Mouse (Mus musculus): Measurements from ENCODE around the gene Wdr91.

DNA sequence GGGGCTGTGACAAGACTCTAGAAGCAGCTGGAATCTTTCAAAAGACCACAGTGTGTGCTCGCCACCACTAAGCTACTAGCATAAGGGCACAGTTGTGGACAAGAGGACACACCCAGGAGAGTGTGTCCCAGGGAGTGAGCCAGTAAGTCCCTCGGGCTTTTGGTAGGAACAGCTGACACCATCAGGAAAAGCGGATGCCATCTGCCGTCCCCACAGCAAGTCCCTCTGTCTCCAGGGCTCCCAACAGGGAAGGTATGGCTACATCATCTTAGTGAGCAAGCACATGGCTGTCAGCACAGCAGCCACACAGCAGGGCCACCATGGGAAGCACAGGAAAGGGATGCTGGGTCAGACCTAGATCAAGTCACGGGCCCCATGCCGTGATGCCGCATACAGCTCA lies 15.1 kb downstream of the Wdr91 start:
- TF ChIP-seq CTCF (IDR thresholded peaks at IDR 0.05; ENCODE audit: low read depth, low read length) (no peak), POLR2A (IDR thresholded peaks at IDR 0.05; ENCODE audit: borderline replicate concordance, low read depth, low read length) (no peak)

Measured in bone marrow macrophage, adult 2 months (primary cell).